7 mouse cellular contexts compared by ENCODE assay signal in the genomic region with DNA sequence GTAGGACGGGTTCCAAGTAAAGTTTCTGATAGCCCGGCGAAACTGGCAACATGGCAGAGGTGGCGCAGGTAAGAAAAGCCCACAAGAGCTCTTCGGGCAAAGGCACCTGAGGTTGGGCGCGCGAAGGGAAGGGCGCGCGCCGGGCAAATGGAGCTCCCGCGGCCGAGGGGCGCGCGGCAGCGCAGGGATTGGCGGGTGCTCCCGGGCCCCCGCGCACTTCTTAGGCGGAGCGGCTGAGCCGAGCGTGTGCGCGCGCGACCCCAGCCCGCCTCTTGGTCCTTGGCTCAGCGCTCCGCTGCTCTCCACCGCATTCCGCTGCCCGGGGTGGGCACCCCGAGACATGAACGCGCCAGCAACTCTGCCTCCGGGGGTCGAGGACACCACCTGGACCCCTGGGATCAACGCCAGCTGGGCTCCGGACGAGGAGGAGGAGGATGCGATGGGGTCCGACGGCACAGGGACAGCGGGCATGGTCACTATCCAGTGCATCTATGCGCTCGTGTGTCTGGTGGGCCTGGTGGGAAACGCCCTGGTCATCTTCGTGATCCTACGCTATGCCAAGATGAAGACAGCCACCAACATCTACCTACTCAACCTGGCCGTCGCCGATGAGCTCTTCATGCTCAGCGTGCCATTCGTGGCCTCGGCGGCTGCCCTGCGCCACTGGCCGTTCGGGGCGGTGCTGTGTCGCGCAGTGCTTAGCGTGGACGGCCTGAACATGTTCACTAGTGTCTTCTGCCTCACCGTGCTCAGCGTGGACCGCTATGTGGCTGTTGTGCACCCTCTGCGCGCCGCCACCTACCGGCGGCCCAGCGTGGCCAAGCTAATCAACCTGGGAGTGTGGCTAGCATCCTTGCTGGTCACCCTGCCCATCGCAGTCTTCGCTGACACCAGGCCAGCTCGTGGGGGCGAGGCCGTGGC. TPM values are rescaled to one million over a fixed set of nuclear protein-coding genes. Genes with fewer than 3 reads are reported as not detected.
DNase-seq lines count a peak whose midpoint lies in the region; ATAC-seq and TF ChIP-seq lines count a peak whose summit lies in the region.

Gene Sstr4 (plus strand): TSS at position 214 of the 921 bp plus-strand sequence.

- peak within 1 kb of the TSS; percentile 31; the same call in 1 of the 2 replicates for H3K4me3 ChIP-seq in G1E (ENCODE audit: low read depth, low read length)
- peak within 1 kb of the TSS; percentile 67 for H3K4me3 ChIP-seq in hindbrain, embryonic 13.5 days

- H3K27ac ChIP-seq in hindbrain, embryonic 13.5 days: no peak within 1 kb of the TSS

- peak within 1 kb of the TSS; percentile 75 for H3K9ac ChIP-seq in hindbrain, embryonic 13.5 days

- TF ChIP-seq CTCF in G1E (IDR thresholded peaks at IDR 0.05; ENCODE audit: low read depth, low read length): no peak

- ATAC-seq in G1E (ENCODE audit: extremely low read depth, insufficient number of reproducible peaks, low FRiP score, poor library complexity, severe bottlenecking): no peak
- ATAC-seq in frontal cortex, adult (ENCODE audit: low TSS enrichment): peak; percentile 60
- ATAC-seq in hindbrain, embryonic 13.5 days (ENCODE audit: low FRiP score): peak; percentile 92
- peak; percentile 28 for ATAC-seq in megakaryocyte progenitor cell, adult 5-6 weeks (replicated peaks; ENCODE audit: poor library complexity)

- intact Hi-C loops in left cerebral cortex, postnatal 25 days (cut with DNase I): loop anchor here (1.0 to 5.0 kb wide), 3 partner anchors 70 to 188 kb away; no protein-coding TSS in a partner anchor

- H3K36me3 ChIP-seq in G1E (replicated peaks): no peaks in the 10 kb centered on the region
- no peaks in the 10 kb centered on the region for H3K36me3 ChIP-seq in hindbrain, embryonic 13.5 days

- 6% methylated on average over 66 of the region's 83 CpGs for WGBS in hindbrain, embryonic 13.5 days

- no peaks in the 10 kb centered on the region for H3K27me3 ChIP-seq in G1E (ENCODE audit: insufficient read depth, low read length)
- peaks cover 55% of the 10 kb centered on the region for H3K27me3 ChIP-seq in hindbrain, embryonic 13.5 days

- no peaks in the 10 kb centered on the region for H3K4me1 ChIP-seq in G1E (ENCODE audit: insufficient read depth, low read depth, low read length)
- H3K4me1 ChIP-seq in hindbrain, embryonic 13.5 days (replicated peaks): peaks cover 9% of the 10 kb centered on the region; the same call in 1 of the 2 replicates

- peaks cover 54% of the 10 kb centered on the region for H3K9me3 ChIP-seq in G1E (replicated peaks)
- H3K9me3 ChIP-seq in hindbrain, embryonic 13.5 days: no peaks in the 10 kb centered on the region

- H3K4me2 ChIP-seq in hindbrain, embryonic 13.5 days: peak within 1 kb of the TSS; percentile 94

- no peak for DNase-seq in G1E (ENCODE audit: low spot score)
- DNase-seq in adrenal gland, postnatal 25 days: peak; percentile 38
- DNase-seq in left cerebral cortex, postnatal 25 days (ENCODE audit: low spot score in 2 of 2): peak; percentile 77 to 80
- DNase-seq in right cerebral cortex, postnatal 36 days (ENCODE audit: low spot score in 2 of 2): peak; percentile 58 to 69

RNA-seq across cellular contexts. Expression of gene Sstr4, which starts in this region (rescaled TPM):
- not detected in 2 replicates for total RNA-seq in G1E (2014; fragmentation: Nextera tagmentation)
- total RNA-seq in G1E (2017): not detected in 2 replicates
- not detected in 2 replicates for polyA plus RNA-seq in G1E (2012)
- total RNA-seq in adrenal gland, postnatal 25 days (2021): not detected in 2 replicates
- polyA plus RNA-seq in hindbrain, embryonic 13.5 days (2015; fragmentation: Nextera tagmentation; extraction: Ambion mirVana): 2.1 and 2.5 TPM in 2 replicates
- total RNA-seq in left cerebral cortex, postnatal 25 days (2021): 10 to 100 TPM; 35.1 to 42.9 TPM
- not detected in 2 replicates for total RNA-seq in megakaryocyte progenitor cell, adult 5-6 weeks (2015)
- total RNA-seq in megakaryocyte progenitor cell, adult 5-6 weeks (2017): 0.29 TPM in 1 of 2 replicates, not detected in the other

Comparison
In these comparisons a context has a peak if more than half of its experiments do, and no peak if none do; other contexts are left out.
1. RNA of gene Sstr4 (total RNA-seq): 35.1 to 42.9 TPM in left cerebral cortex, postnatal 25 days; 0.29 TPM in megakaryocyte progenitor cell, adult 5-6 weeks, not detected in adrenal gland, postnatal 25 days and not detected in G1E; every median in the first group is over 10 times any median in the second.
2. Peak in DNase-seq in adrenal gland, postnatal 25 days; RNA of the gene not detected or under 1 TPM.
3. Peak in ATAC-seq in megakaryocyte progenitor cell, adult 5-6 weeks; RNA of the gene not detected or under 1 TPM.